Mouse (Mus musculus) midbrain, postnatal 0 days (tissue): ENCODE measurements around the gene Ttc9c. TPM values are rescaled to one million over a fixed set of nuclear protein-coding genes. Genes with fewer than 3 reads are reported as not detected.
A peak's percentile ranks its signal among the peaks of the same experiment; 100 is the strongest.

Experiments used
- ATAC-seq: fragments of 200-750 bp; cut with Nextera tagmentation; 2 replicates; pipeline ENCODE4 v1.8.0; 2017; ENCODE audit warnings: moderate number of reproducible peaks, mild to moderate bottlenecking, moderate TSS enrichment, moderate library complexity; ENCODE audit not compliant: low FRiP score
- DNase-seq: peaks from one replicate; pipeline ENCODE4 v3.0.0-alpha.2; 2015; ENCODE audit warnings: low spot score
- H3K27ac ChIP-seq: fragments of 300-500 bp; sonication (generic); 2 replicates; pipeline ENCODE4 v1.5.1; 2014; ENCODE audit warnings: low read depth, mild to moderate bottlenecking, low read length, mixed read lengths
- H3K27me3 ChIP-seq: fragments of 300-500 bp; sonication (generic); 2 replicates; pipeline ENCODE4 v1.6.1; 2014; ENCODE audit warnings: low read length, control low read depth, mixed read lengths; ENCODE audit not compliant: insufficient read depth
- H3K36me3 ChIP-seq: fragments of 300-500 bp; sonication (generic); 2 replicates; pipeline ENCODE4 v1.6.1; 2014; ENCODE audit warnings: low read length, control low read depth, mixed read lengths; ENCODE audit not compliant: insufficient read depth
- H3K4me1 ChIP-seq: fragments of 300-500 bp; sonication (generic); 2 replicates; pipeline ENCODE4 v1.6.1; 2014; ENCODE audit warnings: mild to moderate bottlenecking, control low read depth, antibody characterized with exemption, low read length, mixed read lengths; ENCODE audit not compliant: insufficient read depth
- H3K4me2 ChIP-seq: fragments of 300-500 bp; sonication (generic); 2 replicates; pipeline ENCODE4 v1.6.1; 2014; ENCODE audit warnings: low read depth, mild to moderate bottlenecking, low read length, mixed read lengths; ENCODE audit not compliant: poor library complexity, severe bottlenecking
- H3K4me3 ChIP-seq: fragments of 300-500 bp; sonication (generic); 2 replicates; pipeline ENCODE4 v1.5.1; 2014; ENCODE audit warnings: low read depth, mild to moderate bottlenecking, low read length, moderate library complexity
- H3K9ac ChIP-seq: fragments of 300-500 bp; sonication (generic); replicated peaks from 2 replicates; pipeline ENCODE4 v1.6.1; 2014; ENCODE audit warnings: mild to moderate bottlenecking, low read length, moderate library complexity, mixed read lengths; ENCODE audit not compliant: poor library complexity, severe bottlenecking
- H3K9me3 ChIP-seq: fragments of 300-500 bp; sonication (generic); 2 replicates; pipeline ENCODE4 v1.6.1; 2016; ENCODE audit warnings: low read length, control low read depth
- CTCF ChIP-seq: IDR thresholded peaks from 2 replicates; pipeline ENCODE4 v1.5.1; 2016; ENCODE audit warnings: antibody characterized with exemption, mild to moderate bottlenecking
- WGBS: fragments of 180-500 bp; shearing (Covaris S2); extraction: QIAGEN DNeasy Blood & Tissue Kit; methylation state at CpG from one replicate; pipeline ENCODE4 v1.1.7; 2014; 5-methylcytosine and 5-hydroxymethylcytosine counted together
- polyA plus RNA-seq: library from polyadenylated mRNA; unstranded; fragments of >200 nt; fragmentation: Nextera tagmentation; extraction: Ambion mirVana; gene quantifications from 2 replicates; pipeline ENCODE4 v1.2.1, GENCODE M21; 2015
- total RNA-seq: library from RNA; depleted of rRNA; stranded (reverse); fragments of >200 nt; gene quantifications from 2 replicates; pipeline ENCODE4 v1.2.3, GENCODE M21; 2014; rRNA removed

The Ttc9c gene
- total RNA-seq (63.0 and 63.8 TPM in 2 replicates), polyA plus RNA-seq (38.8 and 45.3 TPM in 2 replicates)

- DNase-seq (peak; percentile 99), ATAC-seq (peak; percentile 93)
- WGBS: under 1% methylated on average over 33 of the region's 33 CpGs
- Histone ChIP-seq H3K9me3 (no peaks in the 10 kb centered on the region), H3K36me3 (peaks cover 13% of the 10 kb centered on the region), H3K27me3 (no peaks in the 10 kb centered on the region), H3K4me2 (peak within 1 kb of the TSS; percentile 89), H3K4me1 (peaks cover 21% of the 10 kb centered on the region), H3K4me3 (peak within 1 kb of the TSS; percentile 97), H3K27ac (peak within 1 kb of the TSS; percentile 98), H3K9ac (peak within 1 kb of the TSS; percentile 98)
- no peak for TF ChIP-seq CTCF
Observed at GRCm38 (mm10) chr19:8818801-8819595, at the start of gene Ttc9c. Gene Ttc9c (minus strand): TSS chr19:8819333.

GRCm38 (mm10) chr19:8864265-8864664, 45.1 kb upstream of the Ttc9c start:
- Histone ChIP-seq H3K27me3 (no peaks in the 10 kb centered on the region), H3K27ac (no peak overlapping the region), H3K4me3 (no peak overlapping the region), H3K9ac (no peak overlapping the region), H3K36me3 (no peaks in the 10 kb centered on the region), H3K4me2 (no peak overlapping the region), H3K4me1 (no peaks in the 10 kb centered on the region), H3K9me3 (no peaks in the 10 kb centered on the region)
- WGBS: 81% methylated on average over 6 of the region's 6 CpGs
- no peak for DNase-seq
- no peak for TF ChIP-seq CTCF
- ATAC-seq: no peak

GRCm38 (mm10) chr19:8859018-8859417, 39.9 kb upstream of the Ttc9c start:
- DNase-seq (no peak), ATAC-seq (no peak)
- 11% methylated on average over 1 of the region's 1 CpGs for WGBS

GRCm38 (mm10) chr19:8857689-8858088, 38.6 kb upstream of the Ttc9c start:
- Histone ChIP-seq H3K36me3 (no peaks in the 10 kb centered on the region), H3K4me2 (no peak overlapping the region), H3K9ac (no peak overlapping the region), H3K9me3 (no peaks in the 10 kb centered on the region), H3K4me1 (no peaks in the 10 kb centered on the region), H3K27ac (no peak overlapping the region), H3K4me3 (no peak overlapping the region), H3K27me3 (no peaks in the 10 kb centered on the region)
- DNase-seq (peak; percentile 42), ATAC-seq (no peak)
- WGBS: 44% methylated on average over 4 of the region's 4 CpGs
- peak; percentile 70 for TF ChIP-seq CTCF

More at GRCm38 (mm10) chr19:8859018-8859417, 39.9 kb upstream of the Ttc9c start:
- H3K4me1 ChIP-seq: no peaks in the 10 kb centered on the region
- no peak overlapping the region for H3K4me2 ChIP-seq
- no peak overlapping the region for H3K4me3 ChIP-seq
- TF ChIP-seq CTCF: peak; percentile 57
- H3K36me3 ChIP-seq: no peaks in the 10 kb centered on the region
- H3K9ac ChIP-seq: no peak overlapping the region
- no peaks in the 10 kb centered on the region for H3K27me3 ChIP-seq
- no peak overlapping the region for H3K27ac ChIP-seq
- no peaks in the 10 kb centered on the region for H3K9me3 ChIP-seq

- no peak overlapping the region for H3K4me2 ChIP-seq
- H3K9ac ChIP-seq: no peak overlapping the region
- ATAC-seq (no peak), DNase-seq (no peak)
- no peak overlapping the region for H3K4me3 ChIP-seq
- no peak for TF ChIP-seq CTCF
- no peaks in the 10 kb centered on the region for H3K9me3 ChIP-seq
- H3K27ac ChIP-seq: no peak overlapping the region
- 84% methylated on average over 3 of the region's 3 CpGs for WGBS
- no peaks in the 10 kb centered on the region for H3K4me1 ChIP-seq
- H3K36me3 ChIP-seq: peaks cover 7% of the 10 kb centered on the region
- H3K27me3 ChIP-seq: no peaks in the 10 kb centered on the region
Observed at GRCm38 (mm10) chr19:8853117-8853516, 34.0 kb upstream of the Ttc9c start.

GRCm38 (mm10) chr19:8852236-8852928, 33.2 kb upstream of the Ttc9c start:
- no peak overlapping the region for H3K9ac ChIP-seq
- H3K36me3 ChIP-seq: peaks cover 12% of the 10 kb centered on the region
- H3K4me2 ChIP-seq: no peak overlapping the region
- no peaks in the 10 kb centered on the region for H3K4me1 ChIP-seq
- H3K9me3 ChIP-seq: no peaks in the 10 kb centered on the region
- DNase-seq: no peak
- H3K27me3 ChIP-seq: no peaks in the 10 kb centered on the region
- no peak overlapping the region for H3K4me3 ChIP-seq
- 68% methylated on average over 10 of the region's 10 CpGs for WGBS
- H3K27ac ChIP-seq: no peak overlapping the region
- no peak for TF ChIP-seq CTCF
- ATAC-seq: no peak
